Mouse (Mus musculus) urinary bladder, postnatal 14 days (tissue): ENCODE measurements around the gene Omp.
A peak's percentile ranks its signal among the peaks of the same experiment; 100 is the strongest.

Experiments
- DNase-seq: peaks from one replicate; pipeline ENCODE4 v3.0.0; 2021; ENCODE audit warnings: low spot score

The Omp gene

DNA sequence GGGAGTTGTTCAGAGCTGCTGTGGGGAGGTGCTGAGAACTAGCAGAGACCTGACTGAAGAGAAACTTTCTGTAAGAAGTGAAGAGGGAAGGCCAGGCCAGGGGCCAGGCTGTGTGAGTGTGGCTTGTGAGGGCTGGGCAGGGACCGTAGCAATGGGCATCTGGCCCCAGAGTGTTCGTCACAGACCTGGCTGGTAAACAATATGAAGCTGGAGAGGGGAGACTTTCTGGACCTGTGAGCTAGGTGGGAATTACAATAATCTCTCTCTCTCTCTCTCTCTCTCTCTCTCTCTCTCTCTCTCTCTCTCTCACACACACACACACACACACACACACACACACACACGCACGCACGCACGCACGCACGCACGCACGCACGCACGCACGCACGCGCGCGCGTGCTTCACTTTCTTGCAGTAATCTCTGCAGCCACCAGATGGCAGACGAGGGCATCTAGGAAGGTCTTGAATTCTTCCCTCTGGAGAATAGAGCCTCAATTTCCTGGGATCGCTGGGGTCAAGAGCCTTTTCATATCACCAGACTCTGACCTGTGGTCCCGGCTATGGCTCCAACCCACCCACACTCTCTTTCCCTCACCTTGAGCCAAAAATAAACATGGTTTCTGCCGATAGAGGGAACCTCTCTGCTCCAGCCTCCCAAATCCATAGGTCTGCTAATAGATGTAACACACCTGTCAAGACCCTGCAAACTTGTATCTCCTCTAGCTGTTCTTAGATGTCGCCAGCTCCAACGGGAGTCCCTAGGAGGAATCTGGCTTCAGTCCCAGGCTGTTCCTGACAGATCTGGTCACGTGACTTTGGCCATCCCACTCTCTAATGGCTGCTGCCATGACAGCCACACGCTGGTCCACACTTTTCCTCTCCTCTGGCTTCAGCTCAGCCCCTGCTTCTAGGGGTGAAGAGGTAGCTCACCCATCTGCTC is 42.0 kb downstream of the Omp start:
- peak; percentile 86 for DNase-seq

DNA sequence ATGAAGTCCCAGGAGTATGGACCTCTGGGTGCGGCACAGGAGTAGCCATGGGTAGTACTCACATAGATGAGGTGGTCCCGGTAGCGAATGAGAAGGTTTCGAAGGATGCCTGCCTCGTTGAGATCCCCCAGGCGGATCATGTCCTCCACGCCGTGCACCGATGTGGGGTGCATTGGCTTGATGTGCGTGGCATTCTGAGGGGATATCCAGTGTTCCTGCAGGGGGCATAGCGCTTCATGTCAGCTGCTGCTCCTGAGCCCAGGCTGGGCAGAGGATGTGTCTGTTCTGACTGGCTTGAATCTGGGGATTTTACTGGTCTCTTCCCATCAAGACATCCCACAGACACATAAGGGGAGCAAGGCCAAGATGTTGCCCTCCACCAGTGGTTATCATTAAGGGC is 42.8 kb downstream of the Omp start:
- DNase-seq: no peak

DNA sequence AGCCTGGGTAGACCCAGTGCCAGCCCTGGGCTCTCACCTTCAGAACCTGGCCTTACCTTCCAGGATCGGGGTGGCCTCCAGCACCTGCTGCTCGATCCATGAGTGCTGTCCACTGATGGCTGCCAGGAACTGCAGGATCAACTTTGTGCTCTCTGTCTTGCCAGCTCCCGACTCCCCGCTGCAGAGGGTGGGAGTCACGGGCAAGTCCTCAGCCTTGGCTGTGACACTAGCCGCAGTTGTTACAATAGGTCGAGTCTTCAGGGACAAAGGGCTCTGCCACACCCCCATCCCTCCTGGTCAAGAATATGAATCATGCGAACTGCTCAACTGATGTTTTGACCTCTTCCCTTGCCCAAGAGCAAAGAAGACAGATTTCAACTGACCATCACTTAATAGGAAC is 47.7 kb downstream of the Omp start:
- no peak for DNase-seq

DNA sequence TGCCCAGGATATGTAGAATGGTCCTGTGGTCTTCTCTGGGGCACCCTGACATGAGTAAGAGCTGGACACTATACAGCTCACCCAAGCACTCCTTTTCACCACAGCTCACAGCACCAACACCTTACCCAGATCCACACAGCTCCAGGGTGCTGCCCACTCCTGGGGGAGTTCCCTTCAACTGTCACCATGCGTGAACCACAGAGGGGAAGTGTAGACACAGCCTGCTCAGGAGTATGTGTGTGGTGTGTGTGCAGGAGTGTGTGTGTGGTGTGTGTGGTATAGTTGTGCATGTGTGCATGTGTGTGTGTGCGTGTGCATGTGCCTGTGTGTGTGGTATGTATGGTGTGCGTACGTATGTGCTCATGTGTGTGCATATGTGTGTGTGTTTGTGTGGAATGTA is 49.5 kb downstream of the Omp start:
- DNase-seq: no peak
